Mouse (Mus musculus) stomach, embryonic 14.5 days (tissue): Measurements from ENCODE around the gene Lama1. TPM values are rescaled to one million over a fixed set of nuclear protein-coding genes. Genes with fewer than 3 reads are reported as not detected.

ENCODE experiments used
- ATAC-seq: fragments of 200-750 bp; cut with Nextera tagmentation; 2 replicates; pipeline ENCODE4 v1.8.0; 2017; ENCODE audit warnings: low read depth, moderate TSS enrichment; ENCODE audit not compliant: insufficient number of reproducible peaks, insufficient read depth, low FRiP score
- H3K27ac ChIP-seq: fragments of 300-500 bp; sonication (generic); 2 replicates; pipeline ENCODE4 v1.5.1; 2014; ENCODE audit warnings: mild to moderate bottlenecking, low read length, moderate library complexity, mixed read lengths
- H3K27me3 ChIP-seq: fragments of 300-500 bp; sonication (generic); 2 replicates; pipeline ENCODE4 v1.6.1; 2014; ENCODE audit warnings: low read length, control low read depth, mixed read lengths; ENCODE audit not compliant: control insufficient read depth, insufficient read depth
- H3K36me3 ChIP-seq: fragments of 300-500 bp; sonication (generic); 2 replicates; pipeline ENCODE4 v1.6.1; 2014; ENCODE audit warnings: mild to moderate bottlenecking, control low read depth, low read length, moderate library complexity, mixed read lengths; ENCODE audit not compliant: control insufficient read depth, insufficient read depth
- H3K4me1 ChIP-seq: fragments of 300-500 bp; sonication (generic); 2 replicates; pipeline ENCODE4 v1.6.1; 2014; ENCODE audit warnings: low read length, control low read depth, mixed read lengths; ENCODE audit not compliant: control insufficient read depth, insufficient read depth
- H3K4me2 ChIP-seq: fragments of 300-500 bp; sonication (generic); replicated peaks from 2 replicates; pipeline ENCODE4 v1.6.1; 2014; ENCODE audit warnings: low read depth, low read length, control low read depth
- H3K4me3 ChIP-seq: fragments of 300-500 bp; sonication (generic); 2 replicates; pipeline ENCODE4 v1.5.1; 2014; ENCODE audit warnings: low read depth, low read length, control low read depth
- H3K9ac ChIP-seq: fragments of 300-500 bp; sonication (generic); replicated peaks from 2 replicates; pipeline ENCODE4 v1.6.1; 2014; ENCODE audit warnings: low read depth, mild to moderate bottlenecking, control low read depth, low read length, moderate library complexity, mixed read lengths
- H3K9me3 ChIP-seq: fragments of 300-500 bp; sonication (generic); 2 replicates; pipeline ENCODE4 v1.6.1; 2016; ENCODE audit warnings: low read depth, low read length, control low read depth; ENCODE audit not compliant: control insufficient read depth
- WGBS: fragments of 180-500 bp; shearing (Covaris S2); extraction: QIAGEN DNeasy Blood & Tissue Kit; methylation state at CpG from one replicate; pipeline ENCODE4 v1.1.7; 2014; 5-methylcytosine and 5-hydroxymethylcytosine counted together
- polyA plus RNA-seq: library from polyadenylated mRNA; unstranded; fragments of >200 nt; fragmentation: Nextera tagmentation; extraction: Ambion mirVana; gene quantifications from 2 replicates; pipeline ENCODE4 v1.2.1, GENCODE M21; 2014

The Lama1 gene
- polyA plus RNA-seq, 1 experiment from 2014 or later: 9.7 TPM

- Histone ChIP-seq H3K9ac (no peak overlapping the region), H3K4me2 (no peak overlapping the region), H3K9me3 (no peaks in the 10 kb centered on the region), H3K36me3 (no peaks in the 10 kb centered on the region), H3K27me3 (no peaks in the 10 kb centered on the region), H3K4me3 (no peak overlapping the region), H3K27ac (no peak overlapping the region), H3K4me1 (peaks cover 10% of the 10 kb centered on the region; the same call in 1 of the 2 replicates)
- WGBS: 97% methylated on average over 1 of the region's 1 CpGs
- no peak for ATAC-seq
Measured at GRCm38 (mm10) chr17:67722578-67722977, 25.5 kb downstream of the Lama1 start.

- Histone ChIP-seq H3K36me3 (no peaks in the 10 kb centered on the region), H3K4me2 (no peak overlapping the region)
- WGBS: 57% methylated on average over 14 of the region's 14 CpGs
Measured at GRCm38 (mm10) chr17:67723175-67724067, 26.4 kb downstream of the Lama1 start.

DNA sequence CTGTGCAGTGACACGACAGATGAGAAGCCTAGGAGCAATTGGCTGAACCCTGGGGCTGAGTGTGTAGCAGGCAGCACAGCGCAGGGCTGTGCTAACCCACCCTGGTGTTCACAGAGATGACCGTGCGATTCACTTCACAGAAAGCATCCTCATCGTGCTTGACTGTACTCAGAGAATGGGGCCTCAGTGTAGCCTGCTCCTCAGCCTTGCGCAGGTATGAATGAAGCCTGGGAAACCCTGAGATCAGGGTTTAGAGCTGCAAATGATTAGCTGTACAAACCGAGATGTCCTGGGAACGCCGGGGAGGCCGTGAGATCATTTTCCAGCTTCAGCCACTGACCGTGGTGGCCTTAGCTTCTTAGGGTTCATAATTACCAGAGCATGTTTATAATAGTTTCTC is 29.5 kb downstream of the Lama1 start:
- Histone ChIP-seq H3K27me3 (no peaks in the 10 kb centered on the region), H3K36me3 (no peaks in the 10 kb centered on the region), H3K4me2 (no peak overlapping the region), H3K9ac (no peak overlapping the region), H3K27ac (no peak overlapping the region), H3K9me3 (no peaks in the 10 kb centered on the region), H3K4me3 (no peak overlapping the region), H3K4me1 (peaks cover 10% of the 10 kb centered on the region; the same call in 1 of the 2 replicates)
- ATAC-seq: no peak
- WGBS: 80% methylated on average over 11 of the region's 11 CpGs

More at GRCm38 (mm10) chr17:67723175-67724067, 26.4 kb downstream of the Lama1 start:
- H3K9me3 ChIP-seq: no peaks in the 10 kb centered on the region
- no peak overlapping the region for H3K9ac ChIP-seq
- H3K4me3 ChIP-seq: no peak overlapping the region
- ATAC-seq: peak; percentile 10; the same call in 1 of the 2 replicates
- no peak overlapping the region for H3K27ac ChIP-seq
- H3K27me3 ChIP-seq: no peaks in the 10 kb centered on the region
- peaks cover 10% of the 10 kb centered on the region; the same call in 1 of the 2 replicates for H3K4me1 ChIP-seq

DNA sequence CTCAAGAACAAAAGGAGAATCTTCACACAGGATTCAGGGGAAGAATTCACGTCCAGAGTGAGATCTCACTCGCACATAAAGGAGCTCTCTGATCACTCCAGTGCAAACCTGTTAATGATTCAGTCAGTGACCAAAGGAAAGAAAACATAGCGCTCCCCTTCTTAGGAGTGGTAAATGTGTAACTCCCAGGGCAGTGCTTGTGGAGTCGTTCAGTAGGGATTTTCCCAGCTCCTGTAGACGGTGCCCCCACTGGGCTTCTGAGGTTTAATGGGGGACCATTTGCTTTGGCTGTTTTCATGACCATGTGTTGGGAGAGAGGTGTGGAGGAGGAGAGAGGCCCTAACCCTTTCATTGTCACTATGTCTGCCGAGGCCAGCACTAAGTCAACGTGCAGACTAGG is 31.7 kb downstream of the Lama1 start:
- Histone ChIP-seq H3K27me3 (no peaks in the 10 kb centered on the region), H3K9me3 (no peaks in the 10 kb centered on the region), H3K9ac (no peak overlapping the region), H3K27ac (no peak overlapping the region), H3K36me3 (no peaks in the 10 kb centered on the region), H3K4me2 (no peak overlapping the region), H3K4me1 (peaks cover 10% of the 10 kb centered on the region; the same call in 1 of the 2 replicates), H3K4me3 (no peak overlapping the region)
- WGBS: 52% methylated on average over 7 of the region's 7 CpGs
- ATAC-seq: no peak

DNA sequence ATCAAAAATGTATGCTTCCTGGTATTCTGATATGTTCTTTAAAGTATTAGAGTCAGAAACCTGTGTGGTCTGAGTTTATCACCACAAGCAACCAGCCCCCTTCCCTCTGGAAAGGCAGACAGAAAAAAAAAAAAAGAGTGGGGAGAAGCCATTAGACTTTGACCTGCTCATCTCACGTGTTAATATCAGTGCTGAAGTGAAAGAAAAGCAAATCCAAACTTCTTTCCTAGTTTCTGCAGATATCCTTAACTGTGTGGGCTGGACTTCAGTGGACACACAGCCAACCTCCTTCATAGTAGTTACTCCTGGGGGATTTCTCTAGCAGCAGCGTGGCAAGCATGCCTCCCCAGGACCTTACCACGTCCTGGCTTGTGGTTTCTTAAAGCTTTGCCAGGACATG is 34.0 kb downstream of the Lama1 start:
- H3K27me3 ChIP-seq: no peaks in the 10 kb centered on the region
- no peak overlapping the region for H3K4me3 ChIP-seq
- no peak for ATAC-seq
- no peaks in the 10 kb centered on the region for H3K9me3 ChIP-seq
- H3K27ac ChIP-seq: no peak overlapping the region
- 36% methylated on average over 3 of the region's 3 CpGs for WGBS
- no peak overlapping the region for H3K9ac ChIP-seq
- no peaks in the 10 kb centered on the region for H3K36me3 ChIP-seq
- no peaks in the 10 kb centered on the region for H3K4me1 ChIP-seq
- H3K4me2 ChIP-seq: no peak overlapping the region

DNA sequence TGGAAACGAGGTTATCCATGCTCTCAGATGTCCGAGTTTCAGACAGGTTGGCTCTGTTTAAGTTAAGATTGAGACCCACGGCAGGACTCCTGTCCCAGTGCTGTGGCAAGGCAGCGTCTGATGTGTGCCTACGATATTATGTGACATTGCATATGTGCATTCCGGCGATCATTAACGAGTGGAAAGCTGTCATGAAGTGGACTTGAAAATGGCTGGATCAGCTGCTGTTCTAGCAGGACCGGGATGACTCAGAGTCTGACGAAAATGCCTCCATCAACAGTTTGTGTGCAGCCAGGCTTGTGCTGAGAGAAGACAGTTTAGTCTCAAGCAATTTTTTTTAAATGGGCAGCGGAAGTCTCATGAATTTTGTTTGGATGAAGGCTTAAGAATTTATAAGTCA is 34.9 kb downstream of the Lama1 start:
- 62% methylated on average over 11 of the region's 11 CpGs for WGBS
- no peak overlapping the region for H3K27ac ChIP-seq
- ATAC-seq: no peak
- H3K9ac ChIP-seq: no peak overlapping the region
- 0 out of 2 replicates have a peak, but pooled peaks cover 2% of the 10 kb centered on the region for H3K4me1 ChIP-seq
- H3K4me2 ChIP-seq: no peak overlapping the region
- no peak overlapping the region for H3K4me3 ChIP-seq
- H3K9me3 ChIP-seq: no peaks in the 10 kb centered on the region
- H3K36me3 ChIP-seq: no peaks in the 10 kb centered on the region
- no peaks in the 10 kb centered on the region for H3K27me3 ChIP-seq

DNA sequence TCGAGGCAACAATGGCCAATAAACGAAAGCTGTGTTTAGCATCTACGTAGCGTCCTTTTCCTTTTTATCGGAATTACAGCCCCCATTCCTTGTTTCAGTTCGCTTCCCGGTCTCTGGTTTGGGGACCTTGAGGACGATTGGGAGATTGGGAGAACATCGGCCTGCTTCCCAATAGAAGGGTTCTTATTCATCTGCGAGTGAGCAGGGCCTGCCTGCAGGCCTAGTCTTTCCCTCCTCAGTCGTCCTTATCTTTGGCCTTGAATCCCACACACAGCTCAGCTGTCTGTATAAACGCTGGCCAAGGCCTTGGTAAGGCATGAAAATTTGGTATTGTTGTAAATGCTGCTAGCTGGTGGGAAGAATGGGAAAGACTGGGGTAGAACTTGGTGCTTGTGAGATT is 36.5 kb downstream of the Lama1 start:
- H3K9me3 ChIP-seq: no peaks in the 10 kb centered on the region
- H3K27me3 ChIP-seq: no peaks in the 10 kb centered on the region
- H3K36me3 ChIP-seq: no peaks in the 10 kb centered on the region
- no peak for ATAC-seq
- 80% methylated on average over 12 of the region's 12 CpGs for WGBS
- H3K4me3 ChIP-seq: no peak overlapping the region
- no peak overlapping the region for H3K9ac ChIP-seq
- H3K27ac ChIP-seq: no peak overlapping the region
- H3K4me1 ChIP-seq: 0 out of 2 replicates have a peak, but pooled peaks cover 2% of the 10 kb centered on the region
- H3K4me2 ChIP-seq: no peak overlapping the region

DNA sequence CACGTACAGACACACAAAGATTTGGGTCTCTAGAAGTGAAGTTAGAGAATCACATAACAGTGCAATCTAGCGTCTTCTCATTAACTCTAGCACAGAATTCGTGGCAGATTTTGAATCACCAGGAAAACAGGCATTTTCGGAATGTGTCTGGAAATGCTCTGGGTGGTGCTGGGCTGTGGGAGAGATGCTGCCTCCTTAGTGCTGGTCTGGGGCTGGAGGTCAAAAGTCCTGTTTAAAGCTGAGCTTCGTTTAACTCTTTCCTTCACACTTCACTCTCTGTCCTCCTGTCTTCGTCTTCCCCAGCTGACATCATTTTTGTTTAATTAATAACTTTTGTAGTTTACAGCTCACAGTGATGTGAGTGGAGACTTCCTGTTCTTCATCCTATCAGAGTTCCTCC is 38.7 kb downstream of the Lama1 start:
- Histone ChIP-seq H3K27ac (no peak overlapping the region), H3K27me3 (no peaks in the 10 kb centered on the region), H3K9ac (no peak overlapping the region), H3K4me2 (no peak overlapping the region), H3K9me3 (no peaks in the 10 kb centered on the region), H3K4me1 (0 out of 2 replicates have a peak, but pooled peaks cover 2% of the 10 kb centered on the region), H3K4me3 (no peak overlapping the region), H3K36me3 (no peaks in the 10 kb centered on the region)
- no peak for ATAC-seq
- WGBS: 43% methylated on average over 6 of the region's 6 CpGs
